Mouse (Mus musculus): Measurements from ENCODE around the gene Gtsf1l. TPM values are rescaled to one million over a fixed set of nuclear protein-coding genes. Genes with fewer than 3 reads are reported as not detected.

Gene Gtsf1l
- not detected for total RNA-seq (2021)
- long read RNA-seq, experiment 1 = 0 reads
- long read RNA-seq, experiment 2 = 0 reads

GRCm38 (mm10) chr2:163087728-163088127 is at the start of gene Gtsf1l:
Gtsf1l (minus strand) TSS chr2:163087855.
- DNase-seq (ENCODE audit: low spot score in 2 of 2) = no peak

GRCm38 (mm10) chr2:163136996-163137395 is 49.3 kb upstream of the Gtsf1l start:
- no peak for DNase-seq (ENCODE audit: low spot score in 2 of 2)

- DNase-seq (ENCODE audit: low spot score in 2 of 2) = no peak
These were observed 48.3 kb upstream of the Gtsf1l start for GRCm38 (mm10) chr2:163135931-163136330.

GRCm38 (mm10) chr2:163132314-163132713 is 44.7 kb upstream of the Gtsf1l start:
- DNase-seq (ENCODE audit: low spot score in 2 of 2) = no peak

GRCm38 (mm10) chr2:163130837-163131236 is 43.2 kb upstream of the Gtsf1l start:
- DNase-seq (ENCODE audit: low spot score in 2 of 2) = no peak

GRCm38 (mm10) chr2:163123496-163123895 is 35.8 kb upstream of the Gtsf1l start:
- DNase-seq (ENCODE audit: low spot score in 2 of 2) = no peak

- no peak for DNase-seq (ENCODE audit: low spot score in 2 of 2)
These were observed 34.7 kb upstream of the Gtsf1l start for GRCm38 (mm10) chr2:163122319-163122718.

- no peak for DNase-seq (ENCODE audit: low spot score in 2 of 2)
These were observed 33.7 kb upstream of the Gtsf1l start for GRCm38 (mm10) chr2:163121353-163121660.

GRCm38 (mm10) chr2:163120626-163121352 is 33.1 kb upstream of the Gtsf1l start:
- DNase-seq (ENCODE audit: low spot score in 2 of 2) = no peak

GRCm38 (mm10) chr2:163111413-163112201 is 24.0 kb upstream of the Gtsf1l start:
- no peak for DNase-seq (ENCODE audit: low spot score in 2 of 2)

- DNase-seq (ENCODE audit: low spot score in 2 of 2) = no peak
These were observed 23.1 kb upstream of the Gtsf1l start for GRCm38 (mm10) chr2:163110706-163111105.

- no peak for DNase-seq (ENCODE audit: low spot score in 2 of 2)
These were observed 20.7 kb upstream of the Gtsf1l start for GRCm38 (mm10) chr2:163108385-163108784.

GRCm38 (mm10) chr2:163104086-163104770 is 16.6 kb upstream of the Gtsf1l start:
- no peak for DNase-seq (ENCODE audit: low spot score in 2 of 2)

GRCm38 (mm10) chr2:163102900-163103653 is 15.4 kb upstream of the Gtsf1l start:
- no peak for DNase-seq (ENCODE audit: low spot score in 2 of 2)

GRCm38 (mm10) chr2:163102216-163102615 is 14.6 kb upstream of the Gtsf1l start:
- no peak for DNase-seq (ENCODE audit: low spot score in 2 of 2)

GRCm38 (mm10) chr2:163101646-163102203 is 14.1 kb upstream of the Gtsf1l start:
- peak; percentile 47 to 60 for DNase-seq (ENCODE audit: low spot score in 2 of 2)

- no peak for DNase-seq (ENCODE audit: low spot score in 2 of 2)
These were observed 12.9 kb upstream of the Gtsf1l start for GRCm38 (mm10) chr2:163100551-163100950.

- no peak for DNase-seq (ENCODE audit: low spot score in 2 of 2)
These were observed 12.3 kb upstream of the Gtsf1l start for GRCm38 (mm10) chr2:163099919-163100318.

- no peak for DNase-seq (ENCODE audit: low spot score in 2 of 2)
These were observed 8.1 kb upstream of the Gtsf1l start for GRCm38 (mm10) chr2:163095784-163096183.

- DNase-seq (ENCODE audit: low spot score in 2 of 2) = no peak
These were observed 7.3 kb upstream of the Gtsf1l start for GRCm38 (mm10) chr2:163094909-163095308.
